Mouse (Mus musculus) thymus, postnatal 14 days (tissue): ENCODE measurements around the gene Yars.

Experiments
- DNase-seq: peaks from one replicate; pipeline ENCODE4 v3.0.0; 2021

Yars gene

DNA sequence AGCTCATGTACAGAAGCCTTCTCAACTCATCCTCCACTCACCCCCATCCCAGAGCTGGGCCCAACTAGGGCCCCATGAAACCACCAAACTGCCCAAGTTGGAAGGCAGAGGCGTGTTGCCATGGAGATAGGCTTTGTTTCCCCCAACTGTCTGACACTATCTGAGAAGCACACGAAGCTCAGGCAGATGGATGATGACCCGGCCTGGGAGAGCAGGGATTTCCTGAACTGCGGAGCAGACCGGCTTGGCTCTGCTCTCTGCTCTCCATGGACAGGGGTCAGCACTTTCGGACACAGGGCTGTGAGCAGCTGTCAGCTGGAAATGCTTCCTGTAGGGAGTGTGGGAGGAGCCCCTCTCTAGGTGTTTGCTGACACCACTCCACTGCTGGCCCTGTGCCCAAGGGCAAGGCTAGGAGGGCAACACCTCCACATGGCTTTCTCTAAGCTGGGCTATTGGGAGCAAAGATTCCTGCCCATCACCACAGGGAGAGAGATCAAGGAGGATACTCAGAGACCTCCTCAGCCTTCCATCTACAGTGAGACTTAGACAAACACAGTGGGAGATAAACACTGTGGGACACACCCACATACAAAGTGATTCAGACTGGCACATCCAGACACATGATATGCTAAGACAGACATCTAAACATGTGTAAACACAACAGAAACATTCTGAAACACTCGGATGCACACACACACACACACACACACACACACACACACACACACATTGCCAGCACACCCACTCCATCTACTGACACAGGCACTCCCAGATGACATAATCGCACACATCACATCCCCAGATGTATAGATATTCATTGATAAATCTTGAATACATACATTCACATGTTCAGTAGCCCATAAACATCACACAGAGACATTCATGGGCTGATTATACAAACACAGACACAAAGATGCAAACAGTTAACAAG, 67.2 kb downstream of the Yars start:
- DNase-seq: no peak

DNA sequence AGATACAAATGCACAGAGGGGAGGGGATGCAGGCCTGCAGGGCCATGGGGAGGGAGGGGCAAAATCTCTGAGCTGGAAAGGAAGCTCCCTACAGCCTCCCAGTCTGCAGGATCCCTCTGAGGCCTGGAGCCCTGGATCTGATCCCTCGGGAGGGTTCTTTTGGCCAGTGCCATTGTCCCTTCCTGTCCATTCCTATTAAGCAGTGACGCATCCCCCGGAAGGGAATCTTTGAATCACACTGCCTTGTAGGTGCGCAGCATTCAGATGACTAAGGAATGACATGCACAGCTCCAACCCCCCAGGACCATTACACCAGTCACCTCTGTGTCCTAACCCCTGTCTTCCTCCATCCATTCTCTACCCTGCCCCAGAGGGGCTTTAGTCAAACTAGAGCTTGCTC, 69.5 kb downstream of the Yars start:
- DNase-seq: no peak

DNA sequence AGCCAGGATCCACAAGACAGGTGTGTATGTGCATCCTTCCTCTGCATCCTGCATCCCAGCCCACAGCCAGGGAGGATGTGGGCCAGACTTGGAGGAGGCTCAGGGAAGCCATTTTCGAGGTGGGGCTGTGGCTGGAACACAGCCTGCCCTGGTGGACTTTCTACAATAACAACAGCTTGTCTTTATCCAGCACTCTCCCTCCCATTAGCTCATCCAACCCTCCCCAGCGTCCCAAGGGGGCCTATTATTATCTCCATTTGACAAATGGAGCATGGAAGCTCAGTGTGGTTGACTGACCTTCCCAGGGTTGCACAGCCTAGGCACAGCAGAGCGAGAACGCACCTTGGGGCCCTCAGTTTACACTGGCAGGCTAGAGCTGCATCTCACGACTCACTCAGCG, 71.1 kb downstream of the Yars start:
- no peak for DNase-seq

DNA sequence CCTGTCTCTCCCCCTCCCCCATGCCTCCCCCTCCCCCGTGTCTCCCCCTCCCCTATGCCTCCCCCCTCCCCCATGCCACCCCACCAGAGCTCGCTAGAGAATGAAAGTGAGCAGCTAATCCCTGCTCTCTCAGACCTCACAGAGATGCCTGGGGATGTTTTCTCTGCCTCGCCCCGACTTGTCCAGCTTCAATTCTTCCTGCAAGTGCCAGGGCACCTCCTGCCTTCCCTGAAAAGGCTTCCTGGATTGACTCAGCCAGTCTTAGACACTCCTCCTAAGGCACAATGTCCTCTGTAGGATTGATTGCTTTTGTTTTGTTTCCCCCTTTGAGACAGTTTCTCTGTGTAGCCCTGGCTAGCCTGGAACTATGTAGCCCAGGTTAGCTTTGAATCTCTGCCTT, 71.6 kb downstream of the Yars start, which contains the start of gene C77080:
Gene C77080 (minus strand): TSS at position 209 of the 400 bp plus-strand sequence.
- DNase-seq: no peak

DNA sequence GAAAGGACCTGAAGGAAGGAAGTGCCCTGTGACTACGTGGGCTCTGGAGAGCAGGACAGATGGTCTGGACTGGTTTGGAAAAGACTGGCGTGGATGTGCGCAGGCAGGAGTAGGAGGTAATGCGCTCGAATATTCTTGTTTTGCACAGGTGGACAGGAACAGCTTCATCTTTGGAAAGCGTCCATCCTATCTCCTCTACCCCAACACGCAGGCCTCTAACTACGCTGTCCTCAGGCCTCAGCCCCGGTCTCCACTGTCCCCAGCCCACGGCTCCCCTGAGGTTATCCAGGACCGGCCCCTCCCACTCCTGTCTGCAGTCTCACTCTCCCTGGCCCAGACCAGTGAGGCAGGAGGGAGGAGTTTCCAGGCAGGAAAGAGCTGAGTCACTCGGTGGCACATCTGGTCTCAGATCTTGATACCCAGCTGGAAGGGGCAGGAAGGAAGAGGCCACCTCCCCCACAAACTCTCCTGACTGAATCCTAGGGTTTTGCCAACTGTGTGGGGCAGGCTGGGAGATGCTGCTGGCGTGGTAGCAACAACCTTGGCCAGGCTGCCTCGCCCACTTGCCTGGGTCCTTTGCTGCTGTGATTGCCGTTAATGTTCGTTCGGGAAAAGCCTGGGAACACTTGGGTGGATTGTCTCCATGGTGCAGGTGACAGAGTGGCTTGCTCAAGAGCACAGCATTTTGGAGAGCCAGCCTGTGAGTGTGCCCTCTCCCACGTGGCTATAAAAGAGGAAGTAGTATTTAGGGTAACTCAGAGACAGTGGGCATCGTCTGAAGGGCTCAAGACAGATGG, 73.9 kb downstream of the Yars start:
- peak; percentile 75 for DNase-seq

DNA sequence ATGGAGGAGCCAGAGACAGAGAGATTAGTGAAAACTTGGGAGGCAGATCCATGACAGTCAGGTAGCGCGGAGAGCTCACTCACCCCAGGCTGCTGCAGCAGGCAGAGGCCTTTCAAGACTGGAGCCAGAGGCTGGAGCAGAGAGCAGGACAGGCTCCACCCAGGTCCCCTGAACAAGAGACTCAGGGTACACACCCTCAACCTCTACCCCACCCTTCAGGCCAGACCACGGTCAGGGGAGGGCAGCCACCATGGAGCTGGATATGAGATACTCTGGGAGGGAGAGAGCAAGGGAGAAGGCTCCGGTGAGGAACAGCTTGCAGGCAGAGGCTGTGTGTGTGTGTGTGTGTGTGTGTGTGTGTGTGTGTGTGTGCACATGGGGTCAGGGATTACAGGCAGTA, 76.6 kb downstream of the Yars start:
- no peak for DNase-seq

DNA sequence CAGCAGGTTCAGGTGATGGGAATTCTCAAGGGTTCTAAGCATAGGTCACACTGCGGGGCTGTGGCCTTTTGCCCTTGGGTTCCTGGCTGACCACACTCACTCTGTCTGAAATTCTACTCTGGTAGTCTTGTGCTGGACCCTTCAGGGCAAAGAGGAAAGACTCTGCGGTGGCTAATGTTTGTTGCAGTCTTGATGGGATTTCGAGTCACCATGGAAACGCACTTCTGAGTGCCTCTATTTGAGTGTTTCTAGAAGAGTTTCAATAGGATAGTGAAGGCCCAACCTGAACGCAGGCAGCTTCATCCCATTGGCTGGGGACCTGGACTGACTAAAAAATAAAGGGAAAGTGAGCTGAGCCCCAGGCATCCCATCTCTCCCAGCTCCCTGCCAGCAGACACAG, 77.3 kb downstream of the Yars start:
- no peak for DNase-seq

DNA sequence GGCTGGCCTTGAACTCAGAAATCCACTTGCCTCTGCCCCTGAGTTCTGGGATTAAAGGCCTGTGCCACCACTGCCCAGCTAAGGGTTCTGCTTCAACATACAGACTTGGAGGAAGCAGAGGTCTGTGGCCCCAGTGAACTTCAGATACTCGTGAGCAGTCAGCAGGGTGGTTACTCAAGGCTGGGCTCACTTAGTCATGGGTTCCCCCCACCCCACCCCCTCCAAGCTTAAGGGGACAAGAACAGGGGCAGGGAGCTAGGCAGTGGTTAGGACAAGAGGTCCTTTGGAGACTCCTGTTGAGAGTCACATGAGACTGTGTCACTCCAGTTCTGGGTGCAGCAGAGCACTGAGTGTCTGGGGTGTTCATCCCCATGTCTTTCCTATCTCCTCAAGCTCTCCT, 79.1 kb downstream of the Yars start:
- DNase-seq: no peak
